Mouse (Mus musculus) brain, adult 2 months (tissue): ENCODE data around the gene Rai1.

ENCODE experiments used
- DNase-seq: peaks from one replicate; pipeline ENCODE4 v3.0.0; 2011; ENCODE audit warnings: low read depth, low spot score

Gene Rai1

GRCm38 (mm10) chr11:60190055-60190641, 85.3 kb downstream of the Rai1 start:
- no peak for DNase-seq

GRCm38 (mm10) chr11:60192534-60192933, 87.7 kb downstream of the Rai1 start:
- DNase-seq, result no peak

GRCm38 (mm10) chr11:60193556-60193955, 88.7 kb downstream of the Rai1 start:
- no peak for DNase-seq

GRCm38 (mm10) chr11:60195108-60195507, 90.3 kb downstream of the Rai1 start:
- no peak for DNase-seq

- DNase-seq, result no peak
Observed at GRCm38 (mm10) chr11:60196344-60196743, 91.5 kb downstream of the Rai1 start.

GRCm38 (mm10) chr11:60197998-60198619, 93.3 kb downstream of the Rai1 start:
- DNase-seq, result no peak

- no peak for DNase-seq
Observed at GRCm38 (mm10) chr11:60198651-60199050, 93.8 kb downstream of the Rai1 start.

GRCm38 (mm10) chr11:60199702-60200184, 94.9 kb downstream of the Rai1 start:
- DNase-seq, result peak; percentile 94

GRCm38 (mm10) chr11:60200384-60200783, 95.6 kb downstream of the Rai1 start:
- DNase-seq, result no peak

GRCm38 (mm10) chr11:60202710-60203638, 98.2 kb downstream of the Rai1 start:
- DNase-seq, result peak; percentile 74

- DNase-seq, result no peak
Observed at GRCm38 (mm10) chr11:60205026-60205425, 100.2 kb downstream of the Rai1 start.

GRCm38 (mm10) chr11:60206207-60206606, 101.4 kb downstream of the Rai1 start:
- no peak for DNase-seq

- no peak for DNase-seq
Observed at GRCm38 (mm10) chr11:60208201-60208600, 103.4 kb downstream of the Rai1 start.

- no peak for DNase-seq
Observed at GRCm38 (mm10) chr11:60208712-60209111, 103.9 kb downstream of the Rai1 start.

- peak; percentile 93 for DNase-seq
Observed at GRCm38 (mm10) chr11:60209217-60209932, 104.6 kb downstream of the Rai1 start.

GRCm38 (mm10) chr11:60209933-60210249, 105.1 kb downstream of the Rai1 start:
- DNase-seq, result no peak

GRCm38 (mm10) chr11:60210305-60210724, 105.5 kb downstream of the Rai1 start:
- DNase-seq, result peak; percentile 88

GRCm38 (mm10) chr11:60211152-60211551, 106.3 kb downstream of the Rai1 start:
- DNase-seq, result no peak

GRCm38 (mm10) chr11:60211761-60212160, 106.9 kb downstream of the Rai1 start:
- no peak for DNase-seq

GRCm38 (mm10) chr11:60213266-60213665, 108.5 kb downstream of the Rai1 start:
- no peak for DNase-seq

GRCm38 (mm10) chr11:60216671-60217070, 111.9 kb downstream of the Rai1 start:
- no peak for DNase-seq

GRCm38 (mm10) chr11:60217467-60217866, 112.7 kb downstream of the Rai1 start:
- no peak for DNase-seq
